In genomic region chr9:14222936-14223335, GRCm38 (mm10) we compare ENCODE assay signal across 25 mouse cellular contexts.
"Had no signal": no experiment of that assay in that cellular context is flagged by ENCODE, and none has a peak within 500 bp of the region (broad histone marks: within the 10 kb centered on the region; RNA-seq: fewer than 3 reads in every experiment).

No protein-coding gene starts in this region.

- H3K27ac ChIP-seq: gastrocnemius, adult 2 months; heart, adult 2 months; heart, embryonic 13.5 days; heart, embryonic 15.5 days; hindbrain, embryonic 10.5 days; hindbrain, embryonic 12.5 days; hindbrain, embryonic 14.5 days; intestine, embryonic 15.5 days; layer of hippocampus, adult 2 months; left cerebral cortex, adult 2 months; limb, embryonic 10.5 days; limb, embryonic 12.5 days had no signal

- H3K4me3 ChIP-seq: gastrocnemius, adult 2 months; heart, adult 2 months; heart, embryonic 13.5 days; heart, embryonic 15.5 days; hindbrain, embryonic 10.5 days; hindbrain, embryonic 12.5 days; intestine, embryonic 15.5 days; layer of hippocampus, adult 2 months; left cerebral cortex, adult 2 months; limb, embryonic 10.5 days; limb, embryonic 12.5 days had no signal

- H3K4me2 ChIP-seq: heart, embryonic 11.5 days; heart, embryonic 13.5 days; heart, embryonic 15.5 days; hindbrain, embryonic 12.5 days; hindbrain, embryonic 14.5 days; intestine, embryonic 15.5 days; limb, embryonic 12.5 days had no signal

- H3K9me3 ChIP-seq: heart, embryonic 13.5 days; heart, embryonic 15.5 days; hindbrain, embryonic 10.5 days; hindbrain, embryonic 12.5 days; intestine, embryonic 15.5 days; limb, embryonic 10.5 days; limb, embryonic 12.5 days had no signal

- H3K36me3 ChIP-seq: heart, embryonic 13.5 days; heart, embryonic 15.5 days; hindbrain, embryonic 10.5 days; hindbrain, embryonic 12.5 days; intestine, embryonic 15.5 days; limb, embryonic 10.5 days; limb, embryonic 12.5 days had no signal

- H3K9ac ChIP-seq: heart, embryonic 13.5 days; heart, embryonic 15.5 days; hindbrain, embryonic 12.5 days; hindbrain, embryonic 14.5 days; intestine, embryonic 15.5 days; limb, embryonic 12.5 days had no signal

- H3K4me1 ChIP-seq: heart, embryonic 13.5 days; heart, embryonic 15.5 days; hindbrain, embryonic 10.5 days; hindbrain, embryonic 12.5 days; intestine, embryonic 15.5 days; limb, embryonic 10.5 days; limb, embryonic 12.5 days had no signal

- H3K27me3 ChIP-seq: heart, embryonic 13.5 days; heart, embryonic 15.5 days; hindbrain, embryonic 12.5 days; intestine, embryonic 15.5 days; limb, embryonic 12.5 days had no signal

- DNase-seq: gastrocnemius, adult 2 months; gastrocnemius, postnatal 10 days; gastrocnemius, postnatal 25 days; heart, adult 2 months; heart, postnatal 4 days; kidney, adult 18-20 months; kidney, adult 8-10 months; kidney, postnatal 10 days; kidney, postnatal 25 days; kidney, postnatal 4 days; liver had no signal

- ATAC-seq: hindbrain, embryonic 16.5 days; inflammation-experienced regulatory T-cells, adult 6 months; intestine, embryonic 15.5 days; intestine, postnatal 0 days had no signal
